Mouse (Mus musculus) heart, adult 2 months (tissue): ENCODE results near the gene Arhgap31.

ENCODE experiments used
- CTCF ChIP-seq: fragments of 200-600 bp; IDR thresholded peaks from 2 replicates; pipeline ENCODE4 v1.8.1; 2022; ENCODE audit warnings: antibody characterized with exemption, mild to moderate bottlenecking, moderate library complexity
- EP300 ChIP-seq: fragments of 200-500 bp; IDR thresholded peaks from 2 replicates; pipeline ENCODE4 v1.6.1; 2011; ENCODE audit warnings: low read depth, low read length, control low read depth; ENCODE audit not compliant: insufficient read depth
- POLR2A ChIP-seq: fragments of 200-500 bp; IDR thresholded peaks from 2 replicates; pipeline ENCODE4 v1.6.1; 2011; ENCODE audit warnings: mild to moderate bottlenecking, low read depth, low read length, control low read depth; ENCODE audit not compliant: insufficient read depth

DNA sequence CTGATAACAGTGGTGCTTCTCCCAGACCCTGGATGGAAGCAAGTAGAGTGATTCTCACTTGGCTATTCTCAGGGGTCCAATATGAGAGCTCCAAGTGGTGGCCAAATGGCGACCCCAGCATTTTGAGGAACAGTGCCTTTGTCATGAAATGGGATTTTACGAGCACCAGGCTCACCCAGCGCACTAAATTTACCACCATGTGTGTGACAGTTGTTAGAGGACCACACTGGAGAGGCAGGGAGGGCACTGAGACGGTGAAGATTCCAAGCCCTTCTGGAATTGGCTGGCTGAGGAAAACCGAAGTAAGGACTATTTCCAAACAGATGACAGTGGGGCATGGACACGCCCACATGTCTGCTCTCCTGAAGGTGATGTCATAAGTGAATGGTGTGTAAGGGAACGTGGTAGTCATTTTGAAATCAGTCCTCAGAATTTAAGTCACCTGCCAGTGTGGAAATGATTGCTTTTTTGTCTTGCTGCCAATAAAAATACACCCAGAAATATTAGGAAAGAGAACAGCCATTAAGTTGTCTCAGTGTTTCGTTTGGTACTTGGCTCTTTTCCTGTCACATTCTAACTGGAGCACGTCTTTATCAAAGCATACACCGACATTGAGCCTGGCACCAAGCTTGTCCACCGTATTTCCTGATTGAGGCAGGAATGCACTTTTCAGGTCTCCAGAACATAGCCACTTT lies 113.9 kb downstream of the Arhgap31 start:
- TF ChIP-seq POLR2A = no peak
- TF ChIP-seq CTCF = no peak
- no peak for TF ChIP-seq EP300
